Mouse (Mus musculus): Measurements from ENCODE around the gene Mymx.

- no peak for TF ChIP-seq POLR2A (IDR thresholded peaks at IDR 0.05; ENCODE audit: insufficient read depth, low read depth, low read length)
- TF ChIP-seq CTCF (IDR thresholded peaks at IDR 0.05): no peak
These were observed 11.0 kb upstream of the Mymx start for GRCm38 (mm10) chr17:45612921-45613320.
